Mouse (Mus musculus): Measurements from ENCODE around the gene Cxcl9. TPM values are rescaled to one million over a fixed set of nuclear protein-coding genes. Genes with fewer than 3 reads are reported as not detected.

The Cxcl9 gene
- polyA plus RNA-seq (2015; fragmentation: Nextera tagmentation; extraction: Ambion mirVana): 0.05 and 0.18 TPM in 2 replicates

GRCm38 (mm10) chr5:92327929-92328328, at the start of gene Cxcl9:
Gene Cxcl9, minus strand, starts transcription at chr5:92328079.
- Histone ChIP-seq H3K4me3 (ENCODE audit: low read depth, low read length) (no peak within 1 kb of the TSS), H3K36me3 (ENCODE audit: control insufficient read depth, insufficient read depth) (no peaks in the 10 kb centered on the region), H3K9me3 (ENCODE audit: control insufficient read depth) (no peaks in the 10 kb centered on the region), H3K27me3 (replicated peaks; ENCODE audit: control insufficient read depth, insufficient read depth, low read length) (no peaks in the 10 kb centered on the region), H3K4me2 (replicated peaks; ENCODE audit: low read depth) (no peak within 1 kb of the TSS), H3K9ac (ENCODE audit: low read depth, low read length) (no peak within 1 kb of the TSS), H3K4me1 (replicated peaks; ENCODE audit: control insufficient read depth, insufficient read depth, low read length) (no peaks in the 10 kb centered on the region; the same call in 1 of the 2 replicates), H3K27ac (ENCODE audit: low read depth, low read length) (no peak within 1 kb of the TSS)
- TF ChIP-seq CTCF (IDR thresholded peaks at IDR 0.05; ENCODE audit: low read depth): no peak
- no peak for ATAC-seq
- WGBS: 73% methylated on average over 7 of the region's 7 CpGs

- WGBS: 16% methylated on average over 13 of the region's 13 CpGs
- TF ChIP-seq CTCF (IDR thresholded peaks at IDR 0.05; ENCODE audit: low read depth): no peak
- no peaks in the 10 kb centered on the region for H3K4me1 ChIP-seq (replicated peaks; ENCODE audit: control insufficient read depth, insufficient read depth, low read length)
- no peak for ATAC-seq
- H3K36me3 ChIP-seq (ENCODE audit: control insufficient read depth, insufficient read depth): no peaks in the 10 kb centered on the region
- H3K9ac ChIP-seq (ENCODE audit: low read depth, low read length): no peak overlapping the region
- no peak overlapping the region for H3K4me3 ChIP-seq (ENCODE audit: low read depth, low read length)
- H3K27ac ChIP-seq (ENCODE audit: low read depth, low read length): no peak overlapping the region
- no peaks in the 10 kb centered on the region for H3K9me3 ChIP-seq (ENCODE audit: control insufficient read depth)
- no peaks in the 10 kb centered on the region for H3K27me3 ChIP-seq (replicated peaks; ENCODE audit: control insufficient read depth, insufficient read depth, low read length)
- no peak overlapping the region for H3K4me2 ChIP-seq (replicated peaks; ENCODE audit: low read depth)
These were observed 49.0 kb upstream of the Cxcl9 start for GRCm38 (mm10) chr5:92376795-92377405.

GRCm38 (mm10) chr5:92375368-92375767, 47.5 kb upstream of the Cxcl9 start:
- Histone ChIP-seq H3K9ac (ENCODE audit: low read depth, low read length) (no peak overlapping the region), H3K27me3 (replicated peaks; ENCODE audit: control insufficient read depth, insufficient read depth, low read length) (no peaks in the 10 kb centered on the region), H3K4me3 (ENCODE audit: low read depth, low read length) (no peak overlapping the region), H3K36me3 (ENCODE audit: control insufficient read depth, insufficient read depth) (no peaks in the 10 kb centered on the region), H3K4me1 (replicated peaks; ENCODE audit: control insufficient read depth, insufficient read depth, low read length) (no peaks in the 10 kb centered on the region), H3K4me2 (replicated peaks; ENCODE audit: low read depth) (no peak overlapping the region), H3K9me3 (ENCODE audit: control insufficient read depth) (no peaks in the 10 kb centered on the region), H3K27ac (ENCODE audit: low read depth, low read length) (no peak overlapping the region)
- no peak for ATAC-seq
- WGBS: 70% methylated on average over 17 of the region's 17 CpGs
- no peak for TF ChIP-seq CTCF (IDR thresholded peaks at IDR 0.05; ENCODE audit: low read depth)

GRCm38 (mm10) chr5:92374721-92375142, 46.9 kb upstream of the Cxcl9 start:
- no peak overlapping the region for H3K9ac ChIP-seq (ENCODE audit: low read depth, low read length)
- peak; percentile 46 for TF ChIP-seq CTCF (IDR thresholded peaks at IDR 0.05; ENCODE audit: low read depth)
- no peaks in the 10 kb centered on the region for H3K27me3 ChIP-seq (replicated peaks; ENCODE audit: control insufficient read depth, insufficient read depth, low read length)
- no peak for ATAC-seq
- no peaks in the 10 kb centered on the region for H3K4me1 ChIP-seq (replicated peaks; ENCODE audit: control insufficient read depth, insufficient read depth, low read length)
- WGBS: 46% methylated on average over 6 of the region's 6 CpGs
- H3K27ac ChIP-seq (ENCODE audit: low read depth, low read length): no peak overlapping the region
- H3K9me3 ChIP-seq (ENCODE audit: control insufficient read depth): no peaks in the 10 kb centered on the region
- no peak overlapping the region for H3K4me2 ChIP-seq (replicated peaks; ENCODE audit: low read depth)
- no peaks in the 10 kb centered on the region for H3K36me3 ChIP-seq (ENCODE audit: control insufficient read depth, insufficient read depth)
- no peak overlapping the region for H3K4me3 ChIP-seq (ENCODE audit: low read depth, low read length)

- ATAC-seq: no peak
- Histone ChIP-seq H3K27ac (ENCODE audit: low read depth, low read length) (no peak overlapping the region), H3K4me1 (replicated peaks; ENCODE audit: control insufficient read depth, insufficient read depth, low read length) (no peaks in the 10 kb centered on the region), H3K4me2 (replicated peaks; ENCODE audit: low read depth) (no peak overlapping the region), H3K9me3 (ENCODE audit: control insufficient read depth) (no peaks in the 10 kb centered on the region), H3K36me3 (ENCODE audit: control insufficient read depth, insufficient read depth) (no peaks in the 10 kb centered on the region), H3K4me3 (ENCODE audit: low read depth, low read length) (no peak overlapping the region), H3K9ac (ENCODE audit: low read depth, low read length) (no peak overlapping the region), H3K27me3 (replicated peaks; ENCODE audit: control insufficient read depth, insufficient read depth, low read length) (no peaks in the 10 kb centered on the region)
- no peak for TF ChIP-seq CTCF (IDR thresholded peaks at IDR 0.05; ENCODE audit: low read depth)
- 23% methylated on average over 2 of the region's 2 CpGs for WGBS
These were observed 44.7 kb upstream of the Cxcl9 start for GRCm38 (mm10) chr5:92372605-92373004.

GRCm38 (mm10) chr5:92371361-92371976, 43.6 kb upstream of the Cxcl9 start:
- no peak for ATAC-seq
- Histone ChIP-seq H3K4me1 (replicated peaks; ENCODE audit: control insufficient read depth, insufficient read depth, low read length) (no peaks in the 10 kb centered on the region), H3K4me2 (replicated peaks; ENCODE audit: low read depth) (no peak overlapping the region), H3K4me3 (ENCODE audit: low read depth, low read length) (no peak overlapping the region), H3K9ac (ENCODE audit: low read depth, low read length) (no peak overlapping the region), H3K27ac (ENCODE audit: low read depth, low read length) (no peak overlapping the region), H3K27me3 (replicated peaks; ENCODE audit: control insufficient read depth, insufficient read depth, low read length) (no peaks in the 10 kb centered on the region), H3K9me3 (ENCODE audit: control insufficient read depth) (no peaks in the 10 kb centered on the region), H3K36me3 (ENCODE audit: control insufficient read depth, insufficient read depth) (no peaks in the 10 kb centered on the region)
- no peak for TF ChIP-seq CTCF (IDR thresholded peaks at IDR 0.05; ENCODE audit: low read depth)
- 84% methylated on average over 14 of the region's 14 CpGs for WGBS

Measured in intestine, postnatal 0 days (tissue).